9 mouse cellular contexts compared by ENCODE assay signal in genomic region chr5:30125587-30125986, GRCm38 (mm10). TPM values are rescaled to one million over a fixed set of nuclear protein-coding genes. Genes with fewer than 3 reads are reported as not detected.
A peak's percentile ranks its signal among the peaks of the same experiment; 100 is the strongest.
DNase-seq lines count a peak whose midpoint lies in the region; ATAC-seq lines count a peak whose summit lies in the region.
"Had no signal": no experiment of that assay in that cellular context is flagged by ENCODE, and none has a peak within 500 bp of the region (broad histone marks: within the 10 kb centered on the region; RNA-seq: fewer than 3 reads in every experiment).

No protein-coding gene starts in this region.

- intact Hi-C loops in gastrocnemius, postnatal 36 days (cut with DNase I), result loop anchor here (5.0 kb wide), 1 partner anchor 62 kb away; no protein-coding TSS in a partner anchor

- no peak overlapping the region for H3K27ac ChIP-seq in heart, embryonic 12.5 days (ENCODE audit: poor library complexity, severe bottlenecking)
- H3K27ac ChIP-seq: limb, embryonic 15.5 days had no signal

- peak; percentile 38 to 53 for DNase-seq in heart, adult 18-20 months
- DNase-seq in thymus, postnatal 14 days, result peak; percentile 31
- DNase-seq in thymus, postnatal 4 days, result no peak
- peak; percentile 51 for DNase-seq in retina, adult 2 months (ENCODE audit: low read depth, low spot score)
- no peak for DNase-seq in gastrocnemius, postnatal 36 days
- no peak for DNase-seq in layer of hippocampus, adult 11-12 months (ENCODE audit: low spot score)

- no peak overlapping the region for H3K4me2 ChIP-seq in heart, embryonic 12.5 days
- H3K4me2 ChIP-seq: limb, embryonic 15.5 days had no signal

- H3K36me3 ChIP-seq in heart, embryonic 12.5 days, result peaks cover 96% of the 10 kb centered on the region

- H3K9ac ChIP-seq in heart, embryonic 12.5 days, result no peak overlapping the region
- H3K9ac ChIP-seq: limb, embryonic 15.5 days had no signal

- no peak for ATAC-seq in heart, embryonic 12.5 days (ENCODE audit: insufficient number of reproducible peaks, low FRiP score)
- peak; percentile 60; the same call in 1 of the 2 replicates for ATAC-seq in erythroblast, adult 5-6 weeks (replicated peaks; ENCODE audit: low FRiP score, poor library complexity, severe bottlenecking)

- no peaks in the 10 kb centered on the region for H3K27me3 ChIP-seq in heart, embryonic 12.5 days (replicated peaks)
- H3K27me3 ChIP-seq: limb, embryonic 15.5 days had no signal

- no peak overlapping the region for H3K4me3 ChIP-seq in heart, embryonic 12.5 days
- H3K4me3 ChIP-seq: limb, embryonic 15.5 days had no signal

- WGBS in heart, embryonic 12.5 days, result 53% methylated on average over 5 of the region's 5 CpGs

- H3K4me1 ChIP-seq in heart, embryonic 12.5 days (replicated peaks), result no peaks in the 10 kb centered on the region
- H3K4me1 ChIP-seq: limb, embryonic 15.5 days had no signal

- H3K9me3 ChIP-seq in heart, embryonic 12.5 days (replicated peaks), result no peaks in the 10 kb centered on the region
- H3K9me3 ChIP-seq: limb, embryonic 15.5 days had no signal

RNA-seq across cellular contexts. Expression of gene 3110082J24Rik, which starts 19.7 kb away (rescaled TPM):
- total RNA-seq in heart, adult 18-20 months (2021), result not detected
- not detected in 2 replicates for polyA plus RNA-seq in heart, embryonic 12.5 days (2016; fragmentation: Nextera tagmentation; extraction: Ambion mirVana)
- not detected in 2 replicates for total RNA-seq in erythroblast, adult 5-6 weeks (2015; ENCODE audit: low replicate concordance)
- total RNA-seq in erythroblast, adult 5-6 weeks (2017; ENCODE audit: low replicate concordance), result not detected in 2 replicates
- not detected for total RNA-seq in gastrocnemius, postnatal 36 days (2021)
- polyA plus RNA-seq: limb, embryonic 15.5 days had no signal

RNA-seq across cellular contexts. Expression of gene Garem2, which starts 20.6 kb away (rescaled TPM):
- total RNA-seq in heart, adult 18-20 months (2021), result under 1 TPM in 1 of 2 experiments, not detected in 1; 0.10 TPM
- polyA plus RNA-seq in heart, embryonic 12.5 days (2016; fragmentation: Nextera tagmentation; extraction: Ambion mirVana), result 0.40 and 0.51 TPM in 2 replicates
- not detected in 2 replicates for total RNA-seq in erythroblast, adult 5-6 weeks (2015; ENCODE audit: low replicate concordance)
- not detected in 2 replicates for total RNA-seq in erythroblast, adult 5-6 weeks (2017; ENCODE audit: low replicate concordance)
- not detected for total RNA-seq in gastrocnemius, postnatal 36 days (2021)

RNA-seq across cellular contexts. Expression of gene Hadha, which starts 29.4 kb away (rescaled TPM):
- total RNA-seq in heart, adult 18-20 months (2021), result 1,000 to 10,000 TPM; 1,388 to 1,426 TPM
- polyA plus RNA-seq in heart, embryonic 12.5 days (2016; fragmentation: Nextera tagmentation; extraction: Ambion mirVana), result 237 and 239 TPM in 2 replicates
- total RNA-seq in erythroblast, adult 5-6 weeks (2015; ENCODE audit: low replicate concordance), result 15.9 and 23.2 TPM in 2 replicates
- total RNA-seq in erythroblast, adult 5-6 weeks (2017; ENCODE audit: low replicate concordance), result 73.7 and 102 TPM in 2 replicates
- total RNA-seq in gastrocnemius, postnatal 36 days (2021), result 100 to 1,000 TPM; 299 to 336 TPM

RNA-seq across cellular contexts. Expression of gene Hadhb, which starts 29.5 kb away (rescaled TPM):
- total RNA-seq in heart, adult 18-20 months (2021), result 1,000 to 10,000 TPM; 2,535 to 2,720 TPM
- polyA plus RNA-seq in heart, embryonic 12.5 days (2016; fragmentation: Nextera tagmentation; extraction: Ambion mirVana), result 307 and 321 TPM in 2 replicates
- 36.1 and 37.4 TPM in 2 replicates for total RNA-seq in erythroblast, adult 5-6 weeks (2015; ENCODE audit: low replicate concordance)
- total RNA-seq in erythroblast, adult 5-6 weeks (2017; ENCODE audit: low replicate concordance), result 30.8 and 35.7 TPM in 2 replicates
- 100 to 1,000 TPM; 351 to 401 TPM for total RNA-seq in gastrocnemius, postnatal 36 days (2021)

RNA-seq across cellular contexts. Expression of gene Tyms, which starts 52.2 kb away (rescaled TPM):
- total RNA-seq in heart, adult 18-20 months (2021), result 1 to 10 TPM; 3.0 to 3.1 TPM
- 120 and 123 TPM in 2 replicates for polyA plus RNA-seq in heart, embryonic 12.5 days (2016; fragmentation: Nextera tagmentation; extraction: Ambion mirVana)
- total RNA-seq in erythroblast, adult 5-6 weeks (2015; ENCODE audit: low replicate concordance), result 46.7 and 65.4 TPM in 2 replicates
- total RNA-seq in erythroblast, adult 5-6 weeks (2017; ENCODE audit: low replicate concordance), result 46.1 and 47.5 TPM in 2 replicates
- total RNA-seq in gastrocnemius, postnatal 36 days (2021), result 1 to 10 TPM; 1.5 to 1.9 TPM

Comparison
In these comparisons a context has a peak if more than half of its experiments do, and no peak if none do; other contexts are left out.
1. DNase-seq: peak in heart, adult 18-20 months (2 of 2), thymus, postnatal 14 days (single experiment) and retina, adult 2 months (single experiment); none in thymus, postnatal 4 days (single experiment), gastrocnemius, postnatal 36 days (0 of 2) and layer of hippocampus, adult 11-12 months (single experiment).
2. RNA of gene Hadha, which starts 29.4 kb away (total RNA-seq): 1,388 to 1,426 TPM in heart, adult 18-20 months; 299 to 336 TPM in gastrocnemius, postnatal 36 days and 15.9 to 102 TPM in erythroblast, adult 5-6 weeks; every median in the first group is over 4 times any median in the second.